Mouse (Mus musculus) olfactory bulb, adult 2 months (tissue): Measurements from ENCODE around the gene Gm49378. TPM values are rescaled to one million over a fixed set of nuclear protein-coding genes. Genes with fewer than 3 reads are reported as not detected.

Source experiments
- H3K27ac ChIP-seq: fragments of 200-500 bp; 2 replicates; pipeline ENCODE4 v1.5.1; 2012; ENCODE audit warnings: low read depth, low read length; ENCODE audit not compliant: insufficient read depth
- H3K4me1 ChIP-seq: fragments of 200-500 bp; 2 replicates; pipeline ENCODE4 v1.6.1; 2012; ENCODE audit warnings: low read length; ENCODE audit not compliant: control insufficient read depth, insufficient read depth
- H3K4me3 ChIP-seq: fragments of 200-500 bp; 2 replicates; pipeline ENCODE4 v1.5.1; 2012; ENCODE audit warnings: mild to moderate bottlenecking, low read depth, low read length, moderate library complexity; ENCODE audit not compliant: insufficient read depth
- CTCF ChIP-seq: fragments of 200-500 bp; IDR thresholded peaks from 2 replicates; pipeline ENCODE4 v1.5.1; 2012; ENCODE audit warnings: low read depth, mild to moderate bottlenecking, low read length, moderate library complexity; ENCODE audit not compliant: insufficient read depth
- POLR2A ChIP-seq: fragments of 200-500 bp; IDR thresholded peaks from 2 replicates; pipeline ENCODE4 v1.6.1; 2012; ENCODE audit warnings: mild to moderate bottlenecking, low read depth, low read length, moderate library complexity; ENCODE audit not compliant: insufficient read depth
- WGBS: fragments of 180-500 bp; shearing (Covaris S2); methylation state at CpG from one replicate; pipeline ENCODE4 v1.1.7; 2018; 5-methylcytosine and 5-hydroxymethylcytosine counted together
- polyA plus RNA-seq: library from polyadenylated mRNA; stranded (reverse); fragments of >200 nt; gene quantifications from 2 replicates; pipeline ENCODE4 v1.2.4, GENCODE M21; 2012; ENCODE audit warnings: low replicate concordance; ENCODE audit not compliant: missing spikeins, insufficient read depth, insufficient read length

The Gm49378 gene
- polyA plus RNA-seq, 1 experiment, result not detected

DNA sequence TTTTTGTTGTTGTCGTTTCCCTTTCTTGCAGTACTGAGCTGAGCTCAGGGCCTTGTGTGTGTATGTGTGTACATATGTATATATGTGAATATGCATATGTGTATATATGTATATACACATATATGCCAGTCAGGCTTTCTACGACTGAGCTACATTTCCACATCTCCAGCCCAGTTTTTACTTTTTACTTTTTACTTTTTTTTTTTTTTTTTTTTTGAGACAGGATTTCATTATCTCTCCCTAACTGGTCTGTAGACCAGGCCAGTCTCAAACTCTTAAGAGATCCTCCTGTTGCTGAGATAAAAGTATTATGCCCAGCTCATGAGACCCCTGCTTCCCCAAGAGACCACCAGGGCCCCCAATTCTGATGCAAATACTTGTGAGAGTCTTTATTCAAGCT is 20.9 kb downstream of the Gm49378 start:
- Histone ChIP-seq H3K4me1 (no peaks in the 10 kb centered on the region), H3K27ac (no peak overlapping the region), H3K4me3 (no peak overlapping the region)
- TF ChIP-seq POLR2A (no peak), CTCF (no peak)
- WGBS, result 93% methylated on average over 2 of the region's 2 CpGs

- TF ChIP-seq POLR2A, result no peak
- no peak for TF ChIP-seq CTCF
- no peak overlapping the region for H3K4me3 ChIP-seq
- no peak overlapping the region for H3K27ac ChIP-seq
- WGBS, result 78% methylated on average over 2 of the region's 2 CpGs
- H3K4me1 ChIP-seq, result no peaks in the 10 kb centered on the region
These were observed 21.8 kb downstream of the Gm49378 start for GRCm38 (mm10) chr14:55615876-55616275.

DNA sequence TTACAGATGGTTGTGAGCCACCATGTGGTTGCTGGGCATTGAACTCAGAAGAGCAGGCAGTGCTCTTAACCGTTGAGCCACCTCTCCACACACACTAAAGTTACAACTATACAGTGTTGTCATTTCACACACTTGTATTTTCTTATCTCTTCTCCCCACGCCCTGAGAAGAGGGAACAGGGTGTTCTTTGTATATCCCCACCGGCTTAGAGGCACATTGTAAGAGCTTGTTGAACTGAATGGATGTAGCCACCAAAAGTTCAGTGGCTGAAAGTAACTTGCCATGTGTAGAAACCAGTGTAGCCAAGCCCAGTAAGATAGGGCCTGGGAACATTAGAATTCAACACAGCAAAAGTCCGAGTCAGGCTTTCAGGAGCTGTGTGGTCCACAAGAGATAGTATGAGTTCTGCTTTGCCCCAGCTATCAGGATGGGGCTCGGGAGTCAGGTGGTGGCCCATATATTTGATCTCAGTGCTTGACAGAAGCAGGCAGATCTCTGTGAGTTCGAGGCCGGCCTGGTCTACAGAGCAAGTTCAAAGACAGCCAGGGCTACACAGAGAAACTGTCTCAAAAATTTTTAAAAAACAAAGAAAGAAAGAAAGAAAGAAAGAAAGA is 23.0 kb downstream of the Gm49378 start:
- TF ChIP-seq CTCF (no peak), POLR2A (no peak)
- no peak overlapping the region for H3K27ac ChIP-seq
- H3K4me3 ChIP-seq, result no peak overlapping the region
- WGBS, result 81% methylated on average over 7 of the region's 7 CpGs
- H3K4me1 ChIP-seq, result no peaks in the 10 kb centered on the region

DNA sequence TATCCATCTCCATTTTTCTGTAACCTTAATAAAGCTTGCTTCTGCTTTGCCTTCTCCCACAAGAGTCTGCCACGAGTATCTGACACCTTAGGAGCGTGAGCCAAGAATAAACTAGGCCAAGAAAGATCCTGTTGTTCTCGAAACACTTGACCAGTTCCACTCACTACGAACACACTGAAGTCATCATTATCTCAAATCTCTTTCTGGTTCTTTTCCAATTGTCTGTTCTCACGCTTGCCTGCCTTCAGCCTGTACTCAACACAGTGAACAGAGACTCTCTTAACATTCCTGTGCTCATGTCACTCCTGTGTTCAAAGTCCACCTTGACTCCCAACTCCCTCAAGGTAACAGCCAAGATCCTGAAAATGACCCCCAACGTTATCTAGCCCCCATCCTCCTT is 24.3 kb downstream of the Gm49378 start:
- H3K27ac ChIP-seq, result no peak overlapping the region
- no peaks in the 10 kb centered on the region for H3K4me1 ChIP-seq
- no peak overlapping the region for H3K4me3 ChIP-seq
- 51% methylated on average over 6 of the region's 6 CpGs for WGBS
- TF ChIP-seq POLR2A (no peak), CTCF (no peak)

DNA sequence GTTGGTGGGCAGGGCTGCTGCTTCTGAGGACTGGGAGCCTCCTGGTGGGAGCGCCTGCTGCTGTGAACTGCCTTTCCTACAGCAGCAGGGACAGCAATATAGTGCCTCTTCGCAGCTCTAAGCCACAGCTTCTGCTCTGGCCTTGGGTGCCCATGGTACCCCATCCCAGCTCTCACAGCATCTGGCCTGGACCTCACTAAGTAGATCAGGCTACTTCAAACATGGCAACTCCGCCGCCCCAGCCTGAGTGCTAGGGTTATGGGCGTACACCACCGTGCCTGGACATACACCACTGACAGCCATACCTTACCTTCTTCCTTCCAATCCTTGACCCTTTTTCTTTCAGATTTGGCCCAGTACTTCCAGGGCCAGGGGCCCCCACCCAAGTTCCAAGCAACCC is 29.4 kb downstream of the Gm49378 start:
- Histone ChIP-seq H3K4me3 (no peak overlapping the region), H3K4me1 (peaks cover 8% of the 10 kb centered on the region), H3K27ac (no peak overlapping the region)
- TF ChIP-seq CTCF (no peak), POLR2A (no peak)
- WGBS, result 96% methylated on average over 6 of the region's 6 CpGs

- WGBS, result 93% methylated on average over 16 of the region's 16 CpGs
- H3K27ac ChIP-seq, result no peak overlapping the region
- no peak overlapping the region for H3K4me3 ChIP-seq
- peaks cover 8% of the 10 kb centered on the region for H3K4me1 ChIP-seq
- TF ChIP-seq CTCF (no peak), POLR2A (no peak)
These were observed 31.8 kb downstream of the Gm49378 start for GRCm38 (mm10) chr14:55605743-55606459.

GRCm38 (mm10) chr14:55604823-55605222 is 32.9 kb downstream of the Gm49378 start:
- 90% methylated on average over 11 of the region's 11 CpGs for WGBS
- Histone ChIP-seq H3K27ac (no peak overlapping the region), H3K4me3 (no peak overlapping the region), H3K4me1 (peaks cover 8% of the 10 kb centered on the region)
- no peak for TF ChIP-seq POLR2A
- no peak for TF ChIP-seq CTCF

- Histone ChIP-seq H3K4me3 (peak overlapping the region; percentile 44), H3K4me1 (peaks cover 8% of the 10 kb centered on the region), H3K27ac (peak overlapping the region; percentile 56)
- TF ChIP-seq CTCF (peak; percentile 84), POLR2A (0 out of 2 replicates have a peak, but pooled peaks have one; percentile 12)
- 17% methylated on average over 19 of the region's 19 CpGs for WGBS
These were observed 33.8 kb downstream of the Gm49378 start for GRCm38 (mm10) chr14:55603633-55604576.
